Mouse (Mus musculus): Measurements from ENCODE around the gene Eno3. TPM values are rescaled to one million over a fixed set of nuclear protein-coding genes. Genes with fewer than 3 reads are reported as not detected.

The Eno3 gene
- total and polyA plus RNA-seq, 2 experiments from 2014 or later: 1,204 to 1,376 TPM

DNA sequence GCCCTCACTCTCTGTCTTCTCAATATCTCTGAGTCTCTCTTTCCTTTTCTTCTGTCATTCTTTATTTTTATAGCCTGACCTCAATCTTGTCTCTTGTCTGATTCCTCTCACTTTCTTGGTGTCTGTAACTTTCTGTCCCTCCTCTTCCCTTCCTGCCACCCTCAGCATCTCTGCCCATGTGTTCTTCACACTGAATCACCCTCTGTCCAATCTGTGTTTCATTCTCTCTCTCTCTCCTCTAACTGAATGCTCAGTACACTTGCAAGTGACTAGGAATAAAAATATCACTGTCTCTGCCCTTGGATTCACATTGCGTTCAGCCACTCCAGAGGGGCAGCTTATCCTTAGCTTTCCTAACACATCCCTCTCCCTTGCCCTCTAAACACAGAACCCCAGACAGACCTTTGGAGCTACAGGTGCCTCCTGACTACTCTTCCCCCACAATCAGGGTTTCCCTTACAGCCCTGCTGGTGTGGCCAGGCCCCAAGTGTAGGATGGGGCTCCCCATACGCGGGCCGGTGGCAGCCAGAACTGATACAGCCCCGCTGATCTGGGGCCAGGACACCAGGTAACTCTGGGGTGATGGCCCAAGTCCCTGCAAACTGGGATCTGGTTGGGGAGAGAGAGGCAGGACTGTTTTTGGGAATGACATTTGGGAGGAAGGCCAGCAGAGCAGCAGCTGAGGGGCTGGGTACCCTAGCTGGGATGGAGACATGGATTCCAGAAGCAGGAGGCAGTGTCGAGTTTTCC is 45.2 kb downstream of the Eno3 start:
- H3K4me1 ChIP-seq (ENCODE audit: control insufficient read depth, insufficient read depth): peaks cover 19% of the 10 kb centered on the region; the same call in 1 of the 2 replicates
- peak overlapping the region; percentile 92 for H3K9ac ChIP-seq (replicated peaks; ENCODE audit: low read depth, low read length)
- DNase-seq (ENCODE audit: low spot score) (peak; percentile 54), ATAC-seq (ENCODE audit: insufficient read depth, low read depth) (no peak)
- H3K36me3 ChIP-seq (replicated peaks; ENCODE audit: control insufficient read depth, insufficient read depth, low read length): peaks cover 38% of the 10 kb centered on the region
- 34% methylated on average over 6 of the region's 6 CpGs for WGBS
- no peak; the same call in 1 of the 2 replicates for TF ChIP-seq EP300 (IDR thresholded peaks at IDR 0.05; ENCODE audit: low read depth)
- no peak for TF ChIP-seq CTCF (IDR thresholded peaks at IDR 0.05; ENCODE audit: low read depth)
- H3K27ac ChIP-seq (ENCODE audit: low read depth): peak overlapping the region; percentile 97
- peak overlapping the region; percentile 92 for H3K4me3 ChIP-seq (ENCODE audit: low read depth, low read length)
- no peaks in the 10 kb centered on the region for H3K27me3 ChIP-seq (ENCODE audit: control insufficient read depth, insufficient read depth, low read length)
- H3K4me2 ChIP-seq (ENCODE audit: low read depth, low read length): peak overlapping the region; percentile 87
- H3K9me3 ChIP-seq (replicated peaks; ENCODE audit: control insufficient read depth, low read length): no peaks in the 10 kb centered on the region

DNA sequence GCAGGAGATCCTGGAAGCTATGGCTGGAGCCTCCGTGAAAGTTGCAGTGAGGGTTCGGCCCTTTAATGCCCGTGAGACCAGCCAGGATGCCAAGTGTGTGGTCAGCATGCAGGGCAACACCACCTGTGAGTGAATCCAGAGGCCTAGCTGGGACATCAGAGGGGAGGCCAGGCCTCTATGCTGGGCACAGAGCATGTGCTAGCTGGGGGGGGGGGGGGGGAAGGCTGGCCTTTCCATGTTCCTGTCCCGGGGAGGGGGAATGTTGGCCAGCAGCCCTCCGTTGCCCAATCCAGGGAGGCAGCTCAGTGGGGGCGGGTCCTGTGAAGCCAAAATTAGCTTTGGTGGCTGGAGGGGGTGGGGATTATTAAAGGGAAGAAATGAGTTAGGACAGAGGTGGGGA is 45.8 kb downstream of the Eno3 start:
- Histone ChIP-seq H3K9ac (replicated peaks; ENCODE audit: low read depth, low read length) (peak overlapping the region; percentile 92), H3K36me3 (replicated peaks; ENCODE audit: control insufficient read depth, insufficient read depth, low read length) (peaks cover 45% of the 10 kb centered on the region), H3K27ac (ENCODE audit: low read depth) (peak overlapping the region; percentile 97), H3K4me3 (ENCODE audit: low read depth, low read length) (peak overlapping the region; percentile 92), H3K4me2 (ENCODE audit: low read depth, low read length) (peak overlapping the region; percentile 87), H3K9me3 (replicated peaks; ENCODE audit: control insufficient read depth, low read length) (no peaks in the 10 kb centered on the region), H3K27me3 (ENCODE audit: control insufficient read depth, insufficient read depth, low read length) (no peaks in the 10 kb centered on the region), H3K4me1 (ENCODE audit: control insufficient read depth, insufficient read depth) (peaks cover 19% of the 10 kb centered on the region; the same call in 1 of the 2 replicates)
- WGBS: 9% methylated on average over 6 of the region's 6 CpGs
- DNase-seq (ENCODE audit: low spot score) (peak; percentile 60), ATAC-seq (ENCODE audit: insufficient read depth, low read depth) (peak; percentile 37)
- 0 out of 2 replicates have a peak, but pooled peaks have one; percentile 19 for TF ChIP-seq EP300 (IDR thresholded peaks at IDR 0.05; ENCODE audit: low read depth)
- no peak for TF ChIP-seq CTCF (IDR thresholded peaks at IDR 0.05; ENCODE audit: low read depth)

DNA sequence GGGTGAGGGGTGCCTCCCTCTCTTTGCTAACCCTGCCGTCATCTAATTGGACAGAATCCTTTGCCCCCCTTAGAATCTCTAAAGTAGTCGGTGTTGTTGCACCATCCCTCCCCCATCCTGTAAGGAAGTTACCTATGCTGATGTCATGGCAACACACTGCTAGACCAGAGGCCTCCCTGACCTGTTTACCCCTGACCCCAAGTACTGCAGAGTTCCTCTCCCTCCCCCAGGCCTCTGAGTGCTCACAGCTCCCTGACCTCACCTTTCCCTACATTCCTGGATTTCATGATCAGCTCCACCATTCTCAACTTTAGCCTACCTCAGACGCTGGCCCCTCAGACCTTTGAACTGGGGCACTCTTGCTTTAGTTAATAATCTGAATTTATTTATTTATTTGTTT is 49.1 kb downstream of the Eno3 start:
- WGBS: 72% methylated on average over 3 of the region's 3 CpGs

DNA sequence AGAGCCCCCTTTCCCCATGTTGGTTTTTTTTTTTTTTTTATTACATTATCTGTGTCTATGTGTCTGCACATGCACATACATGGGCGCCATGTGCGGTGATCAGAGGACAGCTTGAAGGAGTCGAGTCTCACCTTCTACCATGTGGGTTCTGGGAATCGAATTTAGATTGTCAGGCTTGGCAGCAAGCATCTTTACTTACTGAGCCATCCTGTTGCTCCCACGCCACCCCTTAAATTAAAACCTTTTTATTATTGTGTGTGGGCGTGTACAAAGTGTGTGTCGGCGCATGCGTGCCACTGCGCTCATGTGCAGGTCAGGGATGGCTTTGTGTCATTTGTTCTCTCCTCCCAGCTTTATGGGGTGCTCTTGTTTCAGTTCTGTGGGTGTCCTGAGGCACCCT is 54.0 kb downstream of the Eno3 start:
- H3K4me1 ChIP-seq (ENCODE audit: control insufficient read depth, insufficient read depth): no peaks in the 10 kb centered on the region
- DNase-seq (ENCODE audit: low spot score) (no peak), ATAC-seq (ENCODE audit: insufficient read depth, low read depth) (no peak)
- no peak overlapping the region for H3K27ac ChIP-seq (ENCODE audit: low read depth)
- H3K4me2 ChIP-seq (ENCODE audit: low read depth, low read length): no peak overlapping the region
- H3K9me3 ChIP-seq (replicated peaks; ENCODE audit: control insufficient read depth, low read length): no peaks in the 10 kb centered on the region
- no peak overlapping the region for H3K4me3 ChIP-seq (ENCODE audit: low read depth, low read length)
- 95% methylated on average over 10 of the region's 10 CpGs for WGBS
- H3K27me3 ChIP-seq (ENCODE audit: control insufficient read depth, insufficient read depth, low read length): no peaks in the 10 kb centered on the region
- no peak for TF ChIP-seq CTCF (IDR thresholded peaks at IDR 0.05; ENCODE audit: low read depth)
- no peak for TF ChIP-seq EP300 (IDR thresholded peaks at IDR 0.05; ENCODE audit: low read depth)
- peaks cover 86% of the 10 kb centered on the region for H3K36me3 ChIP-seq (replicated peaks; ENCODE audit: control insufficient read depth, insufficient read depth, low read length)
- H3K9ac ChIP-seq (replicated peaks; ENCODE audit: low read depth, low read length): no peak overlapping the region

More for the DNA sequence above, 49.1 kb downstream of the Eno3 start:
- Histone ChIP-seq H3K27ac (ENCODE audit: low read depth) (no peak overlapping the region), H3K27me3 (ENCODE audit: control insufficient read depth, insufficient read depth, low read length) (no peaks in the 10 kb centered on the region), H3K4me1 (ENCODE audit: control insufficient read depth, insufficient read depth) (peaks cover 17% of the 10 kb centered on the region; the same call in 1 of the 2 replicates), H3K4me2 (ENCODE audit: low read depth, low read length) (no peak overlapping the region), H3K4me3 (ENCODE audit: low read depth, low read length) (no peak overlapping the region), H3K36me3 (replicated peaks; ENCODE audit: control insufficient read depth, insufficient read depth, low read length) (peaks cover 78% of the 10 kb centered on the region), H3K9me3 (replicated peaks; ENCODE audit: control insufficient read depth, low read length) (no peaks in the 10 kb centered on the region), H3K9ac (replicated peaks; ENCODE audit: low read depth, low read length) (no peak overlapping the region)
- ATAC-seq (ENCODE audit: insufficient read depth, low read depth) (no peak), DNase-seq (ENCODE audit: low spot score) (no peak)
- TF ChIP-seq EP300 (IDR thresholded peaks at IDR 0.05; ENCODE audit: low read depth): no peak
- no peak for TF ChIP-seq CTCF (IDR thresholded peaks at IDR 0.05; ENCODE audit: low read depth)

Small RNA genes lying within 50 kb of the gene (microRNA-seq; reads per million reads assigned to microRNA genes)
- 0.54 reads per million for gene Mir6925

Other genes with a start within 250 kb of the Eno3 start
- 15.1 and 15.9 TPM in 2 replicates for gene Pelp1, start 247.2 kb upstream of the Eno3 start, total RNA-seq (2014; rRNA removed; ENCODE audit: low replicate concordance)
- 10.9 and 11.0 TPM in 2 replicates for gene Pelp1, start 247.2 kb upstream of the Eno3 start, polyA plus RNA-seq (2015; fragmentation: Nextera tagmentation; extraction: Ambion mirVana)
- gene Arrb2, start 224.6 kb upstream of the Eno3 start, total RNA-seq (2014; rRNA removed; ENCODE audit: low replicate concordance): 9.5 and 27.5 TPM in 2 replicates
- gene Arrb2, start 224.6 kb upstream of the Eno3 start, polyA plus RNA-seq (2015; fragmentation: Nextera tagmentation; extraction: Ambion mirVana): 4.8 and 6.0 TPM in 2 replicates
- 9.0 and 28.3 TPM in 2 replicates for gene Med11, start 205.3 kb upstream of the Eno3 start, total RNA-seq (2014; rRNA removed; ENCODE audit: low replicate concordance)
- 13.7 and 15.9 TPM in 2 replicates for gene Med11, start 205.3 kb upstream of the Eno3 start, polyA plus RNA-seq (2015; fragmentation: Nextera tagmentation; extraction: Ambion mirVana)
- 0.04 and 5.0 TPM in 2 replicates for gene Zmynd15, start 197.8 kb upstream of the Eno3 start, total RNA-seq (2014; rRNA removed; ENCODE audit: low replicate concordance)
- gene Zmynd15, start 197.8 kb upstream of the Eno3 start, polyA plus RNA-seq (2015; fragmentation: Nextera tagmentation; extraction: Ambion mirVana): 1.3 TPM in 2 replicates
- 5.9 and 12.8 TPM in 2 replicates for gene Cxcl16, start 197.2 kb upstream of the Eno3 start, total RNA-seq (2014; rRNA removed; ENCODE audit: low replicate concordance)
- 9.8 and 11.3 TPM in 2 replicates for gene Cxcl16, start 197.2 kb upstream of the Eno3 start, polyA plus RNA-seq (2015; fragmentation: Nextera tagmentation; extraction: Ambion mirVana)
- gene Tm4sf5, start 152.0 kb upstream of the Eno3 start, total RNA-seq (2014; rRNA removed; ENCODE audit: low replicate concordance): 0.34 and 8.6 TPM in 2 replicates
- gene Tm4sf5, start 152.0 kb upstream of the Eno3 start, polyA plus RNA-seq (2015; fragmentation: Nextera tagmentation; extraction: Ambion mirVana): 7.6 and 7.8 TPM in 2 replicates
- gene Vmo1, start 142.6 kb upstream of the Eno3 start, total RNA-seq (2014; rRNA removed; ENCODE audit: low replicate concordance): not detected in 2 replicates
- 0.18 and 0.55 TPM in 2 replicates for gene Vmo1, start 142.6 kb upstream of the Eno3 start, polyA plus RNA-seq (2015; fragmentation: Nextera tagmentation; extraction: Ambion mirVana)
- gene Gltpd2, start 138.0 kb upstream of the Eno3 start, total RNA-seq (2014; rRNA removed; ENCODE audit: low replicate concordance): not detected in 2 replicates
- 0.34 TPM in 1 of 2 replicates, not detected in the other for gene Gltpd2, start 138.0 kb upstream of the Eno3 start, polyA plus RNA-seq (2015; fragmentation: Nextera tagmentation; extraction: Ambion mirVana)
- gene Psmb6, start 131.8 kb upstream of the Eno3 start, total RNA-seq (2014; rRNA removed; ENCODE audit: low replicate concordance): 474 and 521 TPM in 2 replicates
- 640 and 644 TPM in 2 replicates for gene Psmb6, start 131.8 kb upstream of the Eno3 start, polyA plus RNA-seq (2015; fragmentation: Nextera tagmentation; extraction: Ambion mirVana)
- gene Gm40193, start 124.3 kb upstream of the Eno3 start, total RNA-seq (2014; rRNA removed; ENCODE audit: low replicate concordance): not detected in 2 replicates
- gene Gm40193, start 124.3 kb upstream of the Eno3 start, polyA plus RNA-seq (2015; fragmentation: Nextera tagmentation; extraction: Ambion mirVana): not detected in 2 replicates
- 14.5 and 18.5 TPM in 2 replicates for gene Pld2, start 117.1 kb upstream of the Eno3 start, total RNA-seq (2014; rRNA removed; ENCODE audit: low replicate concordance)
- gene Pld2, start 117.1 kb upstream of the Eno3 start, polyA plus RNA-seq (2015; fragmentation: Nextera tagmentation; extraction: Ambion mirVana): 5.4 and 6.8 TPM in 2 replicates
- 20.4 and 38.0 TPM in 2 replicates for gene Mink1, start 94.3 kb upstream of the Eno3 start, total RNA-seq (2014; rRNA removed; ENCODE audit: low replicate concordance)
- 5.0 and 5.2 TPM in 2 replicates for gene Mink1, start 94.3 kb upstream of the Eno3 start, polyA plus RNA-seq (2015; fragmentation: Nextera tagmentation; extraction: Ambion mirVana)
- not detected in 2 replicates for gene 4930544D05Rik, start 41.4 kb upstream of the Eno3 start, total RNA-seq (2014; rRNA removed; ENCODE audit: low replicate concordance)
- gene 4930544D05Rik, start 41.4 kb upstream of the Eno3 start, polyA plus RNA-seq (2015; fragmentation: Nextera tagmentation; extraction: Ambion mirVana): not detected in 2 replicates
- gene Chrne, start 38.0 kb upstream of the Eno3 start, total RNA-seq (2014; rRNA removed; ENCODE audit: low replicate concordance): not detected in 2 replicates
- not detected in 2 replicates for gene Chrne, start 38.0 kb upstream of the Eno3 start, polyA plus RNA-seq (2015; fragmentation: Nextera tagmentation; extraction: Ambion mirVana)
- gene Gp1ba, start 18.1 kb upstream of the Eno3 start, total RNA-seq (2014; rRNA removed; ENCODE audit: low replicate concordance): 0.08 TPM in 1 of 2 replicates, not detected in the other
- 0.26 and 0.27 TPM in 2 replicates for gene Gp1ba, start 18.1 kb upstream of the Eno3 start, polyA plus RNA-seq (2015; fragmentation: Nextera tagmentation; extraction: Ambion mirVana)
- gene Rnf167, start 10.0 kb upstream of the Eno3 start, total RNA-seq (2014; rRNA removed; ENCODE audit: low replicate concordance): 48.3 and 66.3 TPM in 2 replicates
- 61.8 and 62.5 TPM in 2 replicates for gene Rnf167, start 10.0 kb upstream of the Eno3 start, polyA plus RNA-seq (2015; fragmentation: Nextera tagmentation; extraction: Ambion mirVana)
- 530 and 532 TPM in 2 replicates for gene Slc25a11, start 9.7 kb upstream of the Eno3 start, total RNA-seq (2014; rRNA removed; ENCODE audit: low replicate concordance)
- 446 and 451 TPM in 2 replicates for gene Slc25a11, start 9.7 kb upstream of the Eno3 start, polyA plus RNA-seq (2015; fragmentation: Nextera tagmentation; extraction: Ambion mirVana)
- gene Pfn1, start 2.6 kb upstream of the Eno3 start, total RNA-seq (2014; rRNA removed; ENCODE audit: low replicate concordance): 924 and 959 TPM in 2 replicates
- gene Pfn1, start 2.6 kb upstream of the Eno3 start, polyA plus RNA-seq (2015; fragmentation: Nextera tagmentation; extraction: Ambion mirVana): 903 and 932 TPM in 2 replicates
- gene Spag7, start 12.2 kb downstream of the Eno3 start, total RNA-seq (2014; rRNA removed; ENCODE audit: low replicate concordance): 42.0 and 53.9 TPM in 2 replicates
- 154 and 175 TPM in 2 replicates for gene Spag7, start 12.2 kb downstream of the Eno3 start, polyA plus RNA-seq (2015; fragmentation: Nextera tagmentation; extraction: Ambion mirVana)
- 8.7 and 9.5 TPM in 2 replicates for gene Camta2, start 30.9 kb downstream of the Eno3 start, total RNA-seq (2014; rRNA removed; ENCODE audit: low replicate concordance)
- 10.5 and 10.7 TPM in 2 replicates for gene Camta2, start 30.9 kb downstream of the Eno3 start, polyA plus RNA-seq (2015; fragmentation: Nextera tagmentation; extraction: Ambion mirVana)
- 0.23 and 1.9 TPM in 2 replicates for gene Inca1, start 43.0 kb downstream of the Eno3 start, total RNA-seq (2014; rRNA removed; ENCODE audit: low replicate concordance)
- 3.9 and 4.0 TPM in 2 replicates for gene Inca1, start 43.0 kb downstream of the Eno3 start, polyA plus RNA-seq (2015; fragmentation: Nextera tagmentation; extraction: Ambion mirVana)
- gene Kif1c, start 43.3 kb downstream of the Eno3 start, total RNA-seq (2014; rRNA removed; ENCODE audit: low replicate concordance): 92.9 and 110 TPM in 2 replicates
- 6.3 and 6.4 TPM in 2 replicates for gene Kif1c, start 43.3 kb downstream of the Eno3 start, polyA plus RNA-seq (2015; fragmentation: Nextera tagmentation; extraction: Ambion mirVana)
- 4.2 and 4.9 TPM in 2 replicates for gene Zfp3, start 107.0 kb downstream of the Eno3 start, total RNA-seq (2014; rRNA removed; ENCODE audit: low replicate concordance)
- gene Zfp3, start 107.0 kb downstream of the Eno3 start, polyA plus RNA-seq (2015; fragmentation: Nextera tagmentation; extraction: Ambion mirVana): 9.6 and 10.8 TPM in 2 replicates
- gene Scimp, start 155.4 kb downstream of the Eno3 start, total RNA-seq (2014; rRNA removed; ENCODE audit: low replicate concordance): not detected in 2 replicates
- gene Scimp, start 155.4 kb downstream of the Eno3 start, polyA plus RNA-seq (2015; fragmentation: Nextera tagmentation; extraction: Ambion mirVana): 0.38 and 0.49 TPM in 2 replicates
- gene Rabep1, start 187.6 kb downstream of the Eno3 start, total RNA-seq (2014; rRNA removed; ENCODE audit: low replicate concordance): 10.5 and 12.2 TPM in 2 replicates
- gene Rabep1, start 187.6 kb downstream of the Eno3 start, polyA plus RNA-seq (2015; fragmentation: Nextera tagmentation; extraction: Ambion mirVana): 29.8 and 32.2 TPM in 2 replicates